Mouse (Mus musculus) olfactory bulb, adult 2 months (tissue): ENCODE results near the gene Acadl. TPM values are rescaled to one million over a fixed set of nuclear protein-coding genes. Genes with fewer than 3 reads are reported as not detected.

Source experiments
- H3K27ac ChIP-seq: fragments of 200-500 bp; 2 replicates; pipeline ENCODE4 v1.5.1; 2012; ENCODE audit warnings: low read depth, low read length; ENCODE audit not compliant: insufficient read depth
- H3K4me1 ChIP-seq: fragments of 200-500 bp; 2 replicates; pipeline ENCODE4 v1.6.1; 2012; ENCODE audit warnings: low read length; ENCODE audit not compliant: control insufficient read depth, insufficient read depth
- H3K4me3 ChIP-seq: fragments of 200-500 bp; 2 replicates; pipeline ENCODE4 v1.5.1; 2012; ENCODE audit warnings: mild to moderate bottlenecking, low read depth, low read length, moderate library complexity; ENCODE audit not compliant: insufficient read depth
- CTCF ChIP-seq: fragments of 200-500 bp; IDR thresholded peaks from 2 replicates; pipeline ENCODE4 v1.5.1; 2012; ENCODE audit warnings: low read depth, mild to moderate bottlenecking, low read length, moderate library complexity; ENCODE audit not compliant: insufficient read depth
- POLR2A ChIP-seq: fragments of 200-500 bp; IDR thresholded peaks from 2 replicates; pipeline ENCODE4 v1.6.1; 2012; ENCODE audit warnings: mild to moderate bottlenecking, low read depth, low read length, moderate library complexity; ENCODE audit not compliant: insufficient read depth
- WGBS: fragments of 180-500 bp; shearing (Covaris S2); methylation state at CpG from one replicate; pipeline ENCODE4 v1.1.7; 2018; 5-methylcytosine and 5-hydroxymethylcytosine counted together
- polyA plus RNA-seq: library from polyadenylated mRNA; stranded (reverse); fragments of >200 nt; gene quantifications from 2 replicates; pipeline ENCODE4 v1.2.4, GENCODE M21; 2012; ENCODE audit warnings: low replicate concordance; ENCODE audit not compliant: missing spikeins, insufficient read depth, insufficient read length

Gene Acadl
- polyA plus RNA-seq, 1 experiment, result not detected

DNA sequence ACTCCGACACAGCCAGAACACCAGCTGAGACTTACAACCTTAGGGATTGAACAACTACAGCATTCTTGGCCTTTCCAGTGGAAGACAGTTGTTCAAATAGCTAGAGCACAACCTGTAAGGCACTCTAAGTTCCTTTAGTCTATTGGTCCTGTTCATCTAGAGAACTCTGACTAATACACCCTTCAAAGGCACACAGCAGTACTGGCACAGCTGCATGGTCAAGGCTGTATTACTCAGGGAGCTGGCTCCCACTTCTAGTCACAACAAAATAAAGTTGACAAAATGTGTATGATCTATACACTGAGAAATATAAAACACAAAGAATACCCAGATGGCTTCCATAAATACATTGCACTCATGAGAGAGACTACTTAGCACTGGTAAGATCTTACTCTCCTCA is 56.3 kb downstream of the Acadl start:
- WGBS, result 71% methylated on average over 1 of the region's 1 CpGs
- no peak overlapping the region for H3K27ac ChIP-seq
- TF ChIP-seq CTCF (no peak), POLR2A (no peak)
- no peaks in the 10 kb centered on the region for H3K4me1 ChIP-seq
- H3K4me3 ChIP-seq, result no peak overlapping the region

- H3K4me3 ChIP-seq, result no peak overlapping the region
- WGBS, result 64% methylated on average over 1 of the region's 1 CpGs
Measured at GRCm38 (mm10) chr1:66805408-66805807, 57.7 kb downstream of the Acadl start.

DNA sequence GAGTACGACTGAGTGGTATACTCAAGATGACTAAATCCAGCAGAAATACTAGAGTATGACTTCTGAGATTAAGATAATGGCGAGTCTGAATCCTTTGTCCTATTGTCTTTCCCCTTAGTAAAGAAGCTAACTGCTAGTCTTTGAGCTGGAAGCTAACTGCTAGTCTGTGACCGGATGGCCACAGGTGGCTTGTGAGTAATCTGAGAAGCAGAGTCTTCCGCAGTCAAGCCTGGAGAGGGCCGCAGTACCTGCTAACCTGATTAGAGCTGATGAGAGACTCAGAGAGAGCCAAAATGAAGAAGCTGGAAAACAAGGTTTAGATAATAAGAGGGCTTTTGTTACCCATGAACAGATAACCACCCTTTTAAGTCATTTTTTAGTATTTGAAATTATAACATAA is 58.4 kb downstream of the Acadl start:
- 73% methylated on average over 5 of the region's 5 CpGs for whole genome bisulfite sequencing
- no peak for TF ChIP-seq POLR2A
- TF ChIP-seq CTCF, result no peak
- Histone ChIP-seq H3K4me3 (no peak overlapping the region), H3K27ac (no peak overlapping the region), H3K4me1 (no peaks in the 10 kb centered on the region)

More at GRCm38 (mm10) chr1:66805408-66805807, 57.7 kb downstream of the Acadl start:
- H3K4me1 ChIP-seq, result no peaks in the 10 kb centered on the region
- no peak overlapping the region for H3K27ac ChIP-seq
- no peak for TF ChIP-seq CTCF
- TF ChIP-seq POLR2A, result no peak

- 98% methylated on average over 2 of the region's 2 CpGs for WGBS
- no peak overlapping the region for H3K4me3 ChIP-seq
- H3K4me1 ChIP-seq, result no peaks in the 10 kb centered on the region
- no peak overlapping the region for H3K27ac ChIP-seq
- TF ChIP-seq CTCF, result no peak
- TF ChIP-seq POLR2A, result no peak
Measured at GRCm38 (mm10) chr1:66797962-66798361, 65.1 kb downstream of the Acadl start.

GRCm38 (mm10) chr1:66792838-66793466 is 70.1 kb downstream of the Acadl start:
- no peaks in the 10 kb centered on the region for H3K4me1 ChIP-seq
- no peak overlapping the region for H3K4me3 ChIP-seq
- TF ChIP-seq CTCF (no peak), POLR2A (no peak)
- H3K27ac ChIP-seq, result no peak overlapping the region
- WGBS, result 88% methylated on average over 2 of the region's 2 CpGs

DNA sequence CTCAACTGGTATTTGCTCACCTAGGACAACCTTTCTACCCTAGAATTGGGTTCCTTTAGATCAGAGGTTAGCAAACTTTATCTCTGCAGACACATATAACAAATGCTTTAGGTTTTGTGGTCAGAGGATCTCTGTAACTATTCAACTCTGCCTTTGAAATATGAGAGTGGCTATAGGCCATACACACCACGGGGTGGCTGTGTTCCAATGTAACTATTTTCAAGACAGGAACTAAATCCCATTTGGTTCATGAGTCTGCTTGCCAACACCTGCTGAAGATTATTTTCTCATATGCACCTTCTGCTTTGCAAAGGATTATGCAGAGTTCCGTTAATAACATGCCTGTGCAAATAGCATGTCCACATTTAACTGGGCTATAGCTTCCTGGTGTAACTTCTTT is 80.8 kb downstream of the Acadl start:
- TF ChIP-seq CTCF (no peak), POLR2A (no peak)
- 71% methylated on average over 2 of the region's 2 CpGs for WGBS

DNA sequence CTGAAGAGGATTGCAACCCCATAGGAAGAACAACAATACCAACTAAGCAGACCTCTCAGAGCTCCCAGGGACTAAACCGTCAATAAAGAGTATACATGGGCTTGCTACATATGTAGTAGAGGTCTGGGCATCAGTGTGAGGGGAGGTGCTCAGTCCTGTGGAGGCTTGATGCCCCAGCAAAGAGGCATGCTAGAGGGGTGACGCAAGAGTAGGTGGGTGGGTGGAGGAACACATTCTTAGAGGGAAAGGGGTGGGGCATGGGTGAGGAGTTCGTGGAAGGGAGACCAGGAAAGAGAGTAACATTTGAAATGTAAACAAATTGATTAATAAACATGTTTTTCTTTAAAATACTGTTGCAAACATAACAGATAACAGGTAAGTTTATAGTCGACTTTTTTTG is 82.0 kb downstream of the Acadl start:
- 85% methylated on average over 4 of the region's 4 CpGs for WGBS
- TF ChIP-seq CTCF (no peak), POLR2A (no peak)
- H3K27ac ChIP-seq, result no peak overlapping the region
- H3K4me3 ChIP-seq, result no peak overlapping the region
- no peaks in the 10 kb centered on the region for H3K4me1 ChIP-seq

More for the DNA sequence above, 80.8 kb downstream of the Acadl start:
- Histone ChIP-seq H3K27ac (no peak overlapping the region), H3K4me1 (no peaks in the 10 kb centered on the region), H3K4me3 (no peak overlapping the region)

Other genes starting within 250 kb of the Acadl start
- not detected in 2 replicates for gene Rpe, start 162.4 kb downstream of the Acadl start, polyA plus RNA-seq
- gene Kansl1l, start 45.7 kb downstream of the Acadl start, polyA plus RNA-seq, result not detected in 2 replicates
- gene Myl1, start 82.1 kb upstream of the Acadl start, polyA plus RNA-seq, result not detected in 2 replicates
- not detected in 2 replicates for gene Lancl1, start 175.6 kb upstream of the Acadl start, polyA plus RNA-seq